Mouse (Mus musculus): ENCODE results near the gene Atxn7. TPM values are rescaled to one million over a fixed set of nuclear protein-coding genes. Genes with fewer than 3 reads are reported as not detected.
A peak's percentile ranks its signal among the peaks of the same experiment; 100 is the strongest.

The Atxn7 gene
- total RNA-seq, 2 experiments from 2014 or later = 32.0 to 35.2 TPM

DNA sequence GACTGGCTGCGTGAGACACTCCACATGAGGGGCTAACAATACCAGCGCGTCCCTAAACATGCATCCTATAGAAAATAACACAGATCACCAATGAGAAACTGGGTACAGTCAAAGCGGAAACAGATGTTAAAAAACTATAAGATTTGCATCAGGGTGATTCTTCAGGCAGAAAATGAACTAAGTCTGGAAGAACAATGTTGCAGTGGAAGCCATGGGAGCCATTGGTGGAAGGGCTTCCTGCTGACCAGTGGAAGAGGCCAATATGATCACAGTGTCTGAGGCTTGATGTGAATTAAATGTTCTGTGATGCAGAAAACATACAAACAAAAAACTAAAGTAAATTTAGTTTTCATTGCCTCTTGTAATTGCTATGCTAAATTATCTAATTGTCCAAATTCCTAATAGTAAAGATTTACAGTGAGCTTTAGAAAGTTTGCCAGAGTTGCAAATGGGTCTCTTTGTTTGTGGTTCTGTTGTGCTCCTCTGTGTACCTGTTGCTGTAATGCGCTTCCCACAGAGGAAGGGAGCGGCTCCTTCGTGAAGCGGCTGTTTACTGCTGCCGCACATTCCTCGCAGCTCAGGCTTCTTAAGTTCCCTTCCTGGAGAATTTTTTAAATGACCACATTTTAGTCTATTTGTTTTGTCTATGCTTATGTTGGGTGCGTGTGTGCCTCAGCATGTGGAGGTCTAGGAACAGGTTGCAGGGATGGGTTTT, 101.4 kb downstream of the Atxn7 start:
- DNase-seq (ENCODE audit: low spot score in 2 of 2) = no peak

DNA sequence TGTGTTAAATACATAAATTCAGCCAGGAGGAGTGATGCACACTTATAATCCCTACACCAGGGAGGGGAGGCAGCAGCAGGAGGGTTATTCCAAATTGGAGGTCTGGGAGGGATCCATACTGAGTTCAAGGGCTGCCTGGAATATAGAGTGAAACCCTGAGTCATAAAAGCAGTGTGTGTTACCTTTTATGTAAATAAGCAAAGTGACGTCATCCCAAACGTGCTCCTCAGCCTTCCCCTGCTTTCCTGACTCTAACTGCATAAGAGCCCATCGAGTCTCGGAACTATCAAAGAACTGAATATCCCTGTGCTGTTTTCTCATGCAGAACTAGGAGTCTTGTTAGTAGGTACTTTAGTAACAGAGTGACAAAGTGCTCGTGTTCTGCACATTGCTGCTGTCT, 102.1 kb downstream of the Atxn7 start:
- no peak for DNase-seq (ENCODE audit: low spot score in 2 of 2)

DNA sequence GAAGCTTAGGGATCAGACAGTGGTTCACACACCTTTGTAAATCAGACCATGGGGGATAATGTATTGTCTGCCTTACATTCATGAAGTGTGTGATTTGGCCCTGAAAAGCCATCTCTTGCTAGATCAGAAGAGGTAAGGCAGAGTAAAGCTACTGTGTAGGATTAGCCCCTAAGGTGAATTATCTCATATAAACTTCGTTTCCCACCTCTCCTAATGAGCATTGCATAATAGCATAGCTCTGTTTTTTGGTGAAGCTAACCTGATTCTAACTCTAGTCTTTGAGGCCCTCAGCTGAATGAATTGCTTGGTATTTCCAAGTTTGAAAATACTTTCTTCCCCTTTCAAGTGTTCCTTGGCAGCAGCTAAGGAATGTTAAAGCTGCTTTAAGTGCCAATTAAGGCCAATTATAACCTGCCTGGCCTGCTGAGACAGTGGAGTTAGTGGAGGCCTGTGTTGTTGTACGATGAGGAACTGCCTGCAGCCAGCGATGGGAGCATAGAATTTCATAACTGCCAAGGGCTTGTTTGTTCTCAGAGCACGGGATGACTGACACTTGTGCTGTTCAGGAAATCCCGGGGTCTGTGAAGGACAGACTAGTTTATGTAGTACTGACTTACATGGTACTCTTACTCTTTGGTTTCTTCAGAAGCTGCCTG, 103.4 kb downstream of the Atxn7 start:
- no peak for DNase-seq (ENCODE audit: low spot score in 2 of 2)

DNA sequence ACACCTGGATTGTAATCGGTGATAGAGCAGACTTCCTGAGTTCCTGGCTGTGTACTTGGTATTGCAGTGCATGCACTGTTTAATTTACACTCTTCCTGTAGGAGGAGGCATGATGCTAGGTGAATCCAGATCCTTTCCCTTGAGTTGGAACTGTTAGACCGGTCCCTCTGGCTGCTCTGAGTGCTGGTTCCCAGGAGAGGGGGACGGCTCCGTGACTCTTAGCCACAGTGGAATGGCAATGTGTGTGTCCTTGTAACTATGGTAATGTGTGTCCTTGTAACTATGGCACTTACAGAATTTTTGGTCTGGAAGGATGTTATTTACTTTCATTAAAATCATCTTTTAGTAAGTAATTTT, 103.9 kb downstream of the Atxn7 start:
- no peak for DNase-seq (ENCODE audit: low spot score in 2 of 2)

DNA sequence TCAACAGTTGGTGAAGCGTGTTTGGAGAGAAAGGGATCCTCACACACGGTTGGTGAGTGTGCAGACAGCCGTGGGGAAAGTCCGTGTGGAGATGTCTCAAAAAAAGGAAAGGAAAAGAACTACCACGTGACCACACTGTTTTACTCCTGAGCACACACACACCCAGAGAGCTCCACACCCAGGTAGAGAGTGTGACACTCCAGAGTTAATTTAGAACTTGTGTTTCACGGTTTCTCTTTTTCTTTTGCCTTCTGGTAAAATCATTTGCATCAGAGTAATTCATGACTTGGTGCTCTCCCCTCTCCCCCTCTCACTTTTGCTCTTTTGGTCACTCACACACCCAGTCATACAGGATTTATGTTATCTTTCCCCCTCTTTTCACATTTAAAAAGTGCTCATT, 105.0 kb downstream of the Atxn7 start:
- DNase-seq (ENCODE audit: low spot score in 2 of 2) = no peak

DNA sequence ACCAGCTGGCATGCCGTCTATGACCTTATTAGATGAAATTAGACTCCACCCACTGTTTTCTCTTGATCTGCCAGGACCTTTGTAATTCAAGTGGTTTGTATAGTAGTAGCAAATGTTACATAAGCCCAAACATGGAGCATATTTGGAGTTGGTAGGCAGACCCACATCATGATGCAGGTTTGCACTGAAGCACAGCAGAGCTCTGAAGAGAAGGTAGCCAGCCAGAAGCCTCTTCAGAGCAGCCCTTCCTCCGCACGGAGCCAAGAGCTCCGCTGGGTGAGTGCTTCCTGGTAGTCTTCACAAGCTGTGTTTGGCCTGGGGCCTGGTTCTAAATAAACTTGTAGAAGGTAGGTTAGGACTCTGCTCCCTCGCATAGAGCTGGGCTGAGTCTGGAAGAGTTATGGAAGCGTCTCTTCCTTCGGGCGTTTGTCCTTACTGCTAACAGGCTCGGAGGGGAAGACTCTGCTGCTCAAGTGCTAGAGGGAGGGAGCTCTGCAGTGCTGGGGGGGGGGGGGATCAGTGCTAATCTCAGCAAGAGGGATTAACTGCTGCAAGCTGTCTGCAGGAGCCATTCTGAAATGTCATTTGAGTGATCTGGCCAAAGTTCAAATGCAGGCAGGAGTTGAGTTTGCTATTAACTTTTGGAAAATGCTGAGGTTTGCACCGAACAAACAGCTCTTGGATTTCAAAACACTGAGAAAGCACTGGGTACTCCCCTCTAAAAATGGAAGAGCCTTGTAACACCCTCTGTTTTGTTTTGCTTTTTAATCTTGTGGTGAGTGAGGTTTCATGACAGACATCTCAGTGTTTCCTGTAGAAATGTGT, 106.6 kb downstream of the Atxn7 start:
- peak in 1 of 2 experiments; percentile 11 for DNase-seq (ENCODE audit: low spot score in 2 of 2)

DNA sequence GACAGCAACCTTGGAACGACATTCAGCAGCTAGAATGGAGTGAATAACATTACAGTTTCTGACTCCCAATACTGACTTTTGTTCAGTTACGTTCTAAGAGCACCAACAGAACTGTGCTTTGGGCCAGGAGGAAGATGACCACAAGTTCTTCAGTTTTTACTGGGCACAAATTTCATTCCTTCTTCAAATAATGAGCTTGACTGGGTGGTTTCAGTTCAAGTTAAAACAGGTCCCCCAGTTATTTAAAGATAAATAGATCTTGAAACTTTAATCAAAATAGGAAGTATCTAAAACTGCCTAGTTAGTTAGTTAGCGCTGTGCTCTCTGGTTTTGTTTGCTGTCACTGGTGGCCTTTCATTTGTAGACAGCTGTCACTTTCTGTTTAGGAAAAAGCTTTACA, 107.3 kb downstream of the Atxn7 start:
- no peak for DNase-seq (ENCODE audit: low spot score in 2 of 2)

DNA sequence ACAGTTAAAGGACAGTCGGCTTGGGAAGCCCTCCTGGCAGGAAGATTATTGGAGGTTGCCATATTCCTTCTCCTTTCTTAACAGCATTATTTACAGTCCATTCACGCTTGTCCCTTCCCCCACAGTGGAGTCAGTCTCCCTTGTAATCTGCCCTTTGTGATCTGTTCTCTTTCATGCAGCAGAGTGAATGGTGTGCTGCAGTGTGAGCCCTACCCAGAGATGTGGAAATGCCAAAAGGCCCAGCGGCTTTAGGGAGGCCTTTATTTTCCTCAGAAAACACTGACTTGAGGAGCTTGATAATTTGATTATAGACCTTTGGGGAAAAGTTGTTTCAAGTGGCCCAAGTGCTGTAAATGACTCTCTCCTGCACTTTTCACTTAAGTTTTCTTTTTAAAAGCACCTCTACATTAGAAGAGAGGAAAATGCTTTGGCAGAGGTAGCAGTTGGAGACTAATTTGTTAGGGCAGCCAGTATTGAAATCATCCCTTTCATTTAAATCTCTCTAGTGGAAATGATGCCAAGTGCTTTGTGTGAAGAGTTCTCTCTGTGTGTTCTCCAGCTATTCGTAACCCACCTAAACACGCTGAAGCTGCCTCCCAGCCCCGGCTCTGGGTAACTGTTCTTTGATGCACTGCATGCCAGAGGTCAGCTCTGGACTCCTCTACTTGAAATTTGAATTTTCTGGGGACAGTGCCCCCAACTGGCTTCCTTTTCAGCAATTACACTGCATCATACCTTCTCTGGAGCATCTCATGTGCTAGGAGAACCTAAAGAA, 109.5 kb downstream of the Atxn7 start:
- no peak for DNase-seq (ENCODE audit: low spot score in 2 of 2)

DNA sequence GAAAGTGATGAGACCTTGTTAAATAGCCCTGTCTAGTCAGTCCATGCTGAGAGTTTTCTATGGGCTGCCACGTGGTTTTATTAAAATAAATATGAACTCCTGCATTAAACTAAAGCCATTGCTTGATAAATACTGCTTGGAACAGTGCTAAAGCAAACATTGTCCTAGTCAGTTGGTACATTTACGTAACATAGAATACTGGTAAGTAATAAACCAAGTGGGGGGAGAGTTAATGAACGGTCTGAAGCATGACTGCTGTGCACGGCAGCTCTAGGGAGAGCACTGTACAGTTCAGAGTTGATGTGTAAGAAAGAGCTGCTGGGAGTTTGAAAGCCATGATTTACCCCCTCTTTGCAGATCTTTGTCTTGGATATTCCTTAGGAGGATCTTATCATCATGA, 110.2 kb downstream of the Atxn7 start:
- DNase-seq (ENCODE audit: low spot score in 2 of 2) = no peak

DNA sequence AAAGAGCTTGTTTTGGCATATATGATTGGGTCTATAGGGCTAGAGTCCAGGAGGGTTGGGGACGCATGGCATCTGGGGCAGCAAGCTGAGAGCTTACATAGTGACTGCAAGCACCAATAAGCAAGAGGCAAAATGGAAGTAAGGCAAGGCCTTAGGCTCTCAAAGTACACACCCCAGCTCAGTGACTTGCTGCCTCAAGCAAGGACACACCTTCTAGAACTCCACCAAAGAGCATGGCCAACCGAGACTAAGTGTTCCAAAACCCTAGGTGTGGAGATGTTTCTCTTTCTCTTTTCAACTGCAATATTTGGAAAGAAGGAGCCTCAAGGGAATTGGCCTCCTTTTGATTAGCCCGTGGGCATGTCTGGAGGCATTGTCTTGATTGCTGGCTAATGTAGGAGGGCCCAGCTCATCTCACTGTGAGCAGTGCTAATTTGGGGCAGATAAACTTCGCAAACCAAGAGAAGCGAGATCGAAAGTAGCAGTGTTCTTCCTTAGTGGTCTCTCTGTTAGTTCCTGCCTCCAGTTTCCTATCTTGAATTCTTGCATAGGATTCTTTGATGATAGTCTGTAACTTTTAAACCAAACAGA, 119.5 kb downstream of the Atxn7 start:
- no peak for DNase-seq (ENCODE audit: low spot score in 2 of 2)

DNA sequence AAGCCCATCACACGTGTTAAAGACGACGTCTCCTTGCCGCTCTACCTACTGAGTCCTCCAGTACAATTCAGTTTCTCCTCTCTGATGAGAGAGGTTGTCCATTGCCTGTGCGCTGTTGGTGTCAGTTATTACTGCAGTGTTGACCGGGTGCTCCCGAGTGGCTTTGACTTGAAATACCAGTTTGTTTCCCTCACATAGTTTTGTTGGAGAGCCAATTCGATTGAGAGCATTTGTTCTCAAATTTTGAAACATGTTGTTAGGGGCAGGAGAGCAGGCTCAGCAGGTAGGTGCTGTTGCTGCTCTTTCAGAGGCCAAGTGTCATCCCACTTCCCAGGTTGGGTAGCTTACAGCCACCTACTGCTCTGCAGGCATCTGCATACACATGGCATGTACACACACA, 122.6 kb downstream of the Atxn7 start:
- no peak for DNase-seq (ENCODE audit: low spot score in 2 of 2)

DNA sequence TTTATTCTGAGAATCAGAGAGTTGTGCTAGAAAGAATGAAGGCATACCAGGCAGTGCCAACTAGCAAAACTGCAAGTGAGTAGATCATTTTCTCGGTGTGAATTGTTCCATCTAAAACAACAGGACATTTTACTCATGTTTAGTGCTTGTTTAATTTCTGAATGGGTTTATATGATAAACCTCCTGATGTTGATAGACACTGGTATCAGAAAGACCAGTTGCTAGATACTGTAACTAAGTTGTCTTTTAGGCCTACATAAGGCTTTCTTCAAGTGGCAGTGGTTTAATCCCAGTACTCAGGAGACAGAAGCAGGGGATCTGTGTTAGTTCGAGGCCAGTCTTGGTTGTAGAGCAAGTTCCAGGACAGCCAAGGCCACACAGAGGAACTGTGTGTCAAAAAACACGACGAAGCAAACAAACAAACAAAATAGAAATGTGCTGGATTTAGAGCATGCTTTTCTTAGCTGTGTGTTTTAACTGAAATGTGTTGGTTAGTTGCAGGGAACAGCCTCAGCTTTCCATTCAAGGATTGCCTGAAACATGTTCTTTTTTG, 125.5 kb downstream of the Atxn7 start:
- DNase-seq (ENCODE audit: low spot score in 2 of 2) = no peak

DNA sequence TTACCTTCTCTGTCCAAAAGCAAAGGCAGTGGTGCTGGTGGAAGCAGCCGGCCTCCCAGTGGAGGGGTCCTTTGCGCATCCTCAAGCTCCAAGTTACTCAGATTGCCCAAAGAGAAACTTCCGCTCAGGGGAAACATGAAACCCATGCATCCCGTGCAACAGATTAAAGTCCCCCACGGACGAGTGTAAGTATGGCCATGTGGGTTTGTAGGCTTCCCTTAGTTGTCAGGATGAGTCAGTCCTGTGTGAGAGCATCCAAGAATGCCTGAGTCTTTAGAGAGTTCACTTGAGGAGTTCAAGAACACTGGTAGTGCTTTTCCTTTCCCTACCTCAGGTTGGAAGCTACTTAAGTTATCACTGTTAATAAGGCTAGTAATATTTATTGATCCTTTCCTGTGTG, 126.1 kb downstream of the Atxn7 start:
- DNase-seq (ENCODE audit: low spot score in 2 of 2) = no peak

DNA sequence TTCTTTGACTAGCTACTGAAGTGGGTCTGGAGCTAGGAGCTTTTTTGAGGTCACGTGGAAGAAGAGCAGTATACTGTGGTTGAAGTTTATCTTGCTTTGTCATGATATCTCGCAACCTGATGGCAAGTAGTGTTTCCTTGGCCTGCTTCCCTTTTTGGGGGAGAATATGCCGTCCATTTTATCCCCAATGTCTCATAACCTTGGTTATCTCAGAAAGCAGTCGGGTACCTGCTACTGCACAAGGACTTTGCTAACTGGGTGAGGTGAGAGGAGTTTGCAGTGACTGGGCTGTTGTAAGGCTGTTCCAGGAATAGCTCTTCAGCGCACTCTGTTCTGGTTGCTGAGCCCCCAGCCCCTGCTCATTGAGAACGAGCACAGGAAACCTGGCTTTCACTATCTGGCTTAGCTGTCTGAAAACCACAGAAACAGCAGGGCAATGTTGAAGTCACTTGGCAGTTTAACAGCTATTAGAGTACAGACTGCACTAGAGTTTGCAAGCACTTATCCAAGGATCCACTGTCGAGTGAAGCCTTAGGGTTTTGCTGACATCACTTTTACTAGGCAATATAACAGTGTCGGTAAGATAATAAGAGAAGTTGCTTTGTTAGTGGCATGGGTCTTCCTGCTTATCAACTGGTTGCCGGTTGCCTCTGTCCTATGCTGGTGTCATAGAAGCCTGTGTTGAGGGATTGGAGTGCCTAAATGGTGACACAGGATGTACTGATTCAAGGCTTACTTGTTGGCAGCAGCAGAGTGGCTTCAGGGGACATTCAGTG, 127.0 kb downstream of the Atxn7 start:
- DNase-seq (ENCODE audit: low spot score in 2 of 2) = no peak

DNA sequence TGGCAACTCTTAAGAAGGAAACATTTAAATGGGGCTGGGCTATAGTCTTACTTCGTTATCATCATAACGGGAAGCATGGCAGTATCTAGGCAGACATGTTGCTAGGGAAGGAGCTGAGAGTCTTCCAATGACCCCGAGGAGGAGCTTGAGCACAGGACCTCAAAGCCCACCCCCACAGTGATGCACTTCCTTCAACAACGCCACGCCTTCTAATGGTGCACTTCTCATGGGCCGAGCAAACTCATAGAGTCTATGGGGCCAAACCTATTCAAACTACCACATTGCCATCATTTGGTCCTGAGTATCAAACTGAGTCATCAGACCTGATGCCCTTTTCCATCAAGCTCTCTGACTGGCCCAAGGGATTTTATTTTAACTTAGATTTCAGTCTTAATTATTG, 129.3 kb downstream of the Atxn7 start:
- DNase-seq (ENCODE audit: low spot score in 2 of 2) = no peak

DNA sequence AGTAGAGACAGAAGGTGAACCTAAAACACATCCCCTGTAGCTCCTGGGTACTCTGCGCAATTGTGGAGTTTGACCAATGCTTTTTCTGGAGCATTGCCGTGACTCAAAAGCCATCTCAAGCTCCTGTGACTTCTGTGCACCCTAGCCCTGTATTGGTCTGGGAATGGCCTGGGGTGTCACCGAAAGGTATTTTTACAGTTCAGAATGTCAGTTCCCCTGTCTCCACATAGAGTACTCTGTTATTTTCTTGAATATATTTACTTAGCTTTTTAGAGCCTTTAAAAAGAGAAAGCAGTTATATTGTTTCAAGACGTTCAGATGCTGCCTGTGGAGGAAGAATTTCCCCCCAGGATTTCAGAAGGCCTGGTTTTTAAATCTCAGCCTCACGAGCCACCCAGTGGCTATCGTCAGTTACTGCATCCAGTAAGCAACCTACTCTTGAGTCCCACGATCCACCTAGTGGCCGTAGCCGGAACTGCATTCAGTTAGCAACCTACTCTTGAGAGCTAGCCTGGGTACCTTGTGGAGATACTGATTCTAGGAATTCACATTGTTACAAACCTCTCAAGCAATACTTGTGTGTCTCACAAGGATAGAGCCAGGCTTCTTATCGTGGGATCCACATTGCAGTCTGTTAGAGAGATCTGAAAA, 137.2 kb downstream of the Atxn7 start:
- DNase-seq (ENCODE audit: low spot score in 2 of 2) = peak; percentile 68 to 80

DNA sequence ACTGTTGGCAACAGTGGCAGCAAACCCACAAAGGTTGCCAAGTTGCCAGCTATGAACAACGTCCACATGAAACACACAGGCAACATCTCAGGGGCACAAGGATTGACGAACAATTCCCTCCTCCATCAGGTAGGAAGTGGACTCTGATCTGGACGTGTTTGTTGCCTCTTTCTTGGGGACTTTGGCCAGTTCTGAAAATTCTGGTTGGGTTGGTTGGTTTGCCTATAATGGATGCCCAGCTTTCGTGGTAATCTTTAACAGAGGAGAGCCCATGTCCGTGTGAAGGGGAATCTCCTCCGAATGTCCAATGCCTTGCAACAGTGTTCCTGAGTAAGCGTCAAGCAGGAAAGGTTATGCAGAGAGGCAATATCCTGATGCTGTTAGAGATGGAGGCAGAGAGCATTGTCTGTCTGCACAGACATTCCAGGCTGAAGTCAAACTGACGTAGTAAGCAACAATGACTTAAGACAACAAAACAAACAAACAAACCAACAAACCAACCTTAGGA, 139.6 kb downstream of the Atxn7 start:
- no peak for DNase-seq (ENCODE audit: low spot score in 2 of 2)

DNA sequence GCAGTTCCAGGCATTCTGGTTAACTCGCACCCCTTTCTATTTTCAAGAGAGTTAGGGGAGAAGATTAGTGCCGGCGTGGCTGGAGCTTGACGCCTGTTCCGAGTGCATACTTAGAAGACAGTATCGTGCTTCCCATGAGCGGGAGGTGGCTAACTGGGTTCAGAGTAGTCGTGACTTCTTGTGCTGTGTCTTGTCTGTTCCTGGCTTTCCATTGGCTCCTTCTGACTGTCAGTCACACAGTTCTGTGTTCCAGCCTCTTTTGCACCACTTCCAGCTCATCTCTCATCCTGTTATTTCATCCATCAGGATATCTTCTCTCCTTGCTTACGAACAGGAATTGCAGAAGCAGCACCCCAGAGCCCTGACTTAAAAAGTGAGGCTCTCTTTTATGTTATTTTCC, 140.1 kb downstream of the Atxn7 start:
- no peak for DNase-seq (ENCODE audit: low spot score in 2 of 2)

DNA sequence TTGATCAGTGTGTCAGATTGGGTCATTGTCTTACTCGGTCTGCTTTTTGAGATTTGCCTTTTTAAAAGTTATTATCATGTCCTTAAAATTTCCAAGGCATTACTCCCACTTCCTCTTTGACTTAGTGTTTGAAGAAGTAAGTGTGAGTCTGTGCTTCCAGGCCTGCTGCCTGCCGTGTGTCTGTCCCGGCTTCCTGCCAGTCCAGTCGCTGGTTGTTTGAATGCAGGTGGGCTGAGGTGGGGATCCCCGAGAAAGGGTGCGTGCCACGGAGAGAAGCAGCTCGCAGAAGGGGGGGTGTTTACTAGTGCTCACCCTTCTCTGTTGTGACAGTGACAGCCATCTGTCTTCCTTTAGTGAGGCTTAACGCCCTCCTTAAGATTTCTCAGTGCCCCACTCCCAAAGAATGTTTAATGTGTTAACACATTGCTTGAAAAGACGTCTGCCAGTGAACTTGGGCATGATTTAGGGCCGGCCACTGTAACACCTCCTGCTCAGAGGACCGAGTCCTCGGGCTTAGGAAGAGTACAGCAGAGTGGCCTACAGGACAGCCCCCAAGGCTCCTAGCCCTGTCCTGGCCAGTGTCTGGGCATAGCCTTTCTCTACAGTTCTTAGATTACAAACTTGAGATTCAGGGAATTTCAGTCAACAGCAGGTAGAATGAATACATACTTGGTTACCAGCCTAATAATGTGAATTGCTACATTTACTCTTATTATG, 143.1 kb downstream of the Atxn7 start:
- DNase-seq (ENCODE audit: low spot score in 2 of 2) = no peak

All from adrenal gland, postnatal 4 days (tissue).